Mouse (Mus musculus) heart, embryonic 11.5 days (tissue): ENCODE results near the gene Gm14325. TPM values are rescaled to one million over a fixed set of nuclear protein-coding genes. Genes with fewer than 3 reads are reported as not detected.

ENCODE experiments used
- polyA plus RNA-seq: library from polyadenylated mRNA; unstranded; fragments of >200 nt; fragmentation: Nextera tagmentation; extraction: Ambion mirVana; gene quantifications from 2 replicates; pipeline ENCODE4 v1.2.1, GENCODE M21; 2014

Gene Gm14325
- polyA plus RNA-seq, 1 experiment from 2014 or later, result 44.1 TPM

Other genes starting within 250 kb of the Gm14325 start
- gene Gm14322, start 81.0 kb downstream of the Gm14325 start, polyA plus RNA-seq, result 6.2 and 8.1 TPM in 2 replicates
- 4.5 and 5.6 TPM in 2 replicates for gene Gm14327, start 56.8 kb upstream of the Gm14325 start, polyA plus RNA-seq
- not detected in 2 replicates for gene Zfp972, start 85.3 kb upstream of the Gm14325 start, polyA plus RNA-seq
- 21.8 and 23.8 TPM in 2 replicates for gene Gm14326, start 117.0 kb upstream of the Gm14325 start, polyA plus RNA-seq
- gene Zfp971, start 182.9 kb upstream of the Gm14325 start, polyA plus RNA-seq, result 17.3 and 18.1 TPM in 2 replicates
- 14.9 and 15.6 TPM in 2 replicates for gene Zfp931, start 238.1 kb upstream of the Gm14325 start, polyA plus RNA-seq